Mouse (Mus musculus) gastrocnemius, postnatal 25 days (tissue): ENCODE data around the gene Cfap299. TPM values are rescaled to one million over a fixed set of nuclear protein-coding genes. Genes with fewer than 3 reads are reported as not detected.

Experiments
- DNase-seq: peaks from one replicate; pipeline ENCODE4 v3.0.0; 2022
- microRNA-seq, 2 experiments: library from miRNA; unstranded; fragments of <30 nt; microRNA quantifications; one replicate each; pipeline ENCODE4 v1.2.0; 2021; ENCODE audit warnings: borderline replicate concordance in 2 of 2
- total RNA-seq, 2 experiments: library from RNA; stranded (reverse); gene quantifications; 1 replicate in 1 of 2; 2 replicates in 1 of 2; pipeline ENCODE4 v1.2.3; 2021

Cfap299 gene
- total RNA-seq, 2 experiments from 2014 or later: not detected

DNA sequence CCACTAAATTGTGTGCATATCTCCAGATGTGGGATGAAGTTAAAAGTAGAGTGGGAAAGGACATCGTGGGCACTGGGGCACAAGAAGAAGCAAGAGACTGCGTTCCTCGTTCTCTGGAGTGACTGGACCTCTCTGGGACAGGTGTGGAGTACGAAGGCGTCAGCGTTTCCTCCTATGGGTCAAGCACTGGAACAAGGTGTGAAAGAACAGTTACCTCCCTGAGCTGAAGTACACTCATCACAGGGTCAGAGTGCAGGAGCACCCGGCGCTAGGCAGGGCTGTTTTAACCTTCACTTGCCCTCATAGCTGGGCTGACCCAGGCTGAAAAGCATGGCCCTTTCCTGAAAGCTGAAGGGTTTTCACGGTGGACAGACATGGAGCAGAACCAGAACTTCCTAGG lies 504.7 kb downstream of the Cfap299 start:
- no peak for DNase-seq

- no peak for DNase-seq
These were observed 505.2 kb downstream of the Cfap299 start for GRCm38 (mm10) chr5:98834300-98834699.

DNA sequence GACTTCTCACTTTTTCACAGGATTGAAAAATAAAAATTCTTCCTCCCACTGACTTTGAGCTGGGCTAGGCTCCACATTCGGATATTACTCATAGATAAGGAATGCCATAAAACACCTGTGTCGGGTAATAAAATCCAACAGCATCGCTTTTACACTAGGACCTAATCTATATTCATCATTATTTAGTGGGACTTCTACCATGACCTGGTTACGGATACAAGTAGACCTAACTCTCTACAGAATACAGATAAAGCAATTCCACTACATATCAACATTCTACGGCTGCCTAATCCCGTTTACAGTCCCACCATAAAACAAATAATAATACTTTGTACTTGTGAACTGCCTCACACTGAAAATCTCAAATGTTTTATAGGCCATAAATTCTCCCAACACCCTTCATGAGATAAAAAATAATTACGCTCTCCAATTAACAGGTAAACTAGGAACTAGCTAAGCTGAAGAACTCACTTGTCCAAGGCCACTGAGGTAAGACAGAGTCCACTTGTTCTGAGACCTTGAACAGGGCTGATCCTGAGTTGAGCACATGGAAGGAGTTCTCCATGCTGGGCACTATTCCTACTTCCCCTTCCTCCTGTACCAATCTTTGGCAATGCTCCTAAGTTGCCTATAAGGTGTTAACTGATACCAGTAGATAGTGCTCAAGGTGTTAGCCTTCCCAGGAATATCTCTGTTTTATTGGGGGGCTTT lies 513.7 kb downstream of the Cfap299 start:
- no peak for DNase-seq

DNA sequence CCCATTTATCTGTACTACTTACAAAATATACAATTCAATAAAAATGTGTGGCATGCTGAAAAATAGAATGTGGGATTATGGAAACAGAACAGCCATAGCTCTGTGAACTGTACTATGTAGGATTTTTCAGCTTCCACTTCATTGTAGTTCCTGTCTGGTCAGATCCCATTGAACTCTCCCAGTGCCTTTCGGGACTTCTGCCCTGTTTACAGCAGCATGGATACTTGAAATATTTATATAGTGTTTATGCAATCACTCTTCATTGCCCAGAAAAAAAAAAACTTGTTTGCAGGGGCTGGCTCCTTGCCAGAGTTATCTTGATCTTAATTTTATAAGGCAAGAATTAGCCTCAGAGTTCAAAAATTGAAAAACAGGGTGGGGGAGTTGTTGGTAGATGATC lies 515.6 kb downstream of the Cfap299 start:
- DNase-seq: no peak

Small RNAs within 50 kb of the gene (microRNA-seq; reads per million reads assigned to microRNA genes)
- 0 reads per million in 2 experiments for gene Mir703

Other genes starting within 250 kb of the Cfap299 start
- gene Prdm8, start 162.1 kb upstream of the Cfap299 start, total RNA-seq: under 1 TPM; 0.72 to 0.88 TPM
- gene Fgf5, start 75.1 kb upstream of the Cfap299 start, total RNA-seq: under 1 TPM; 0.29 to 0.36 TPM
- not detected for gene Gm11111, start 223.4 kb downstream of the Cfap299 start, total RNA-seq